Mouse (Mus musculus) yolk sac, embryonic 10.5 days (tissue): ENCODE measurements around the gene Lcn2.
A peak's percentile ranks its signal among the peaks of the same experiment; 100 is the strongest.

Source experiments
- DNase-seq: peaks from one replicate; pipeline ENCODE4 v3.0.0-alpha.2; 2017; ENCODE audit warnings: low spot score

Lcn2 gene

GRCm38 (mm10) chr2:32413936-32414335, 25.9 kb upstream of the Lcn2 start:
- no peak for DNase-seq

- DNase-seq = no peak
Observed at GRCm38 (mm10) chr2:32412742-32413531, 24.9 kb upstream of the Lcn2 start.

GRCm38 (mm10) chr2:32411407-32411806, 23.4 kb upstream of the Lcn2 start:
- DNase-seq = no peak

- peak; percentile 71 for DNase-seq
Observed at GRCm38 (mm10) chr2:32408429-32409424, 20.7 kb upstream of the Lcn2 start.

- no peak for DNase-seq
Observed at GRCm38 (mm10) chr2:32407144-32407824, 19.2 kb upstream of the Lcn2 start.

- peak; percentile 84 for DNase-seq
Observed at GRCm38 (mm10) chr2:32404663-32405062, 16.6 kb upstream of the Lcn2 start.

GRCm38 (mm10) chr2:32396695-32397094, 8.6 kb upstream of the Lcn2 start:
- DNase-seq = no peak

- peak; percentile 95 for DNase-seq
Observed at GRCm38 (mm10) chr2:32395946-32396621, 8.0 kb upstream of the Lcn2 start.

GRCm38 (mm10) chr2:32395484-32395945, 7.5 kb upstream of the Lcn2 start, which contains the start of gene Ptges2:
TSS of gene Ptges2 (plus strand) at chr2:32395896.
- peak; percentile 95 for DNase-seq

GRCm38 (mm10) chr2:32394973-32395372, 6.9 kb upstream of the Lcn2 start:
- DNase-seq = peak; percentile 47

- DNase-seq = no peak
Observed at GRCm38 (mm10) chr2:32392063-32392462, 4.0 kb upstream of the Lcn2 start.

GRCm38 (mm10) chr2:32390871-32391270, 2.8 kb upstream of the Lcn2 start:
- DNase-seq = no peak

- no peak for DNase-seq
Observed at GRCm38 (mm10) chr2:32389157-32389556, 1.1 kb upstream of the Lcn2 start.

- no peak for DNase-seq
Observed at GRCm38 (mm10) chr2:32382689-32383088, 5.4 kb downstream of the Lcn2 start.

GRCm38 (mm10) chr2:32381775-32382223, 6.3 kb downstream of the Lcn2 start, which contains the start of gene 1110008P14Rik:
TSS of gene 1110008P14Rik (minus strand) at chr2:32381938.
- peak; percentile 95 for DNase-seq

GRCm38 (mm10) chr2:32381141-32381774, 6.8 kb downstream of the Lcn2 start:
- no peak for DNase-seq

- no peak for DNase-seq
Observed at GRCm38 (mm10) chr2:32380001-32380500, 8.0 kb downstream of the Lcn2 start.

GRCm38 (mm10) chr2:32376963-32377362, 11.1 kb downstream of the Lcn2 start:
- DNase-seq = no peak

- no peak for DNase-seq
Observed at GRCm38 (mm10) chr2:32375317-32375940, 12.6 kb downstream of the Lcn2 start.

- DNase-seq = no peak
Observed at GRCm38 (mm10) chr2:32374191-32374590, 13.9 kb downstream of the Lcn2 start.
